Mouse (Mus musculus): ENCODE results near the gene Slc22a29.
"Not testable (repeated sequence)": the region's sequence is repeated elsewhere in the genome, so short reads cannot be mapped to it uniquely, and the experiment has no call there.

Slc22a29 gene

DNA sequence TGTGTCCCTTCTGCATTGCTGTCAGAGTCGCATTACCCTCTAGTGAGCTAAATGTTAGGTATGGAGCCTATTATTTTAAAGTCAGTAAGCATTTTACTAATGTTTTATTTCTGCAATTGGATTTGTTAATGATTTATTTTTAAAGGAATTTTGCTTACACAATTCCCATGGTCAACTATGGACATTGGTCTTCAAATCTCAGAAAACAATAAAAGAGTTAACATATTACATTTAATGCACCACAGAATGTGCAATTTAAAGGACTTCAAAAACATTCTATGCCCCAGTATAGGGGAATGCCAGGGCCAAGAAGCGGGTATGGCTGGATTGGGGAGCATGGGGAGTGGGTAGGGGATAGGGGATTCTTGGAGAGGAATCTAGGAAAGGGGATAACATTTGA lies at the start of gene Slc22a29:
Gene Slc22a29, minus strand, starts transcription at position 101 of the 400 bp plus-strand sequence.
- in situ Hi-C loops (cut with MboI, MseI): no loop called here

- in situ Hi-C loops (cut with MboI, MseI): loop anchor here in 1 of 2 experiments (5.0 kb wide), 1 partner anchor 293 kb away; no protein-coding TSS in a partner anchor
Measured at GRCm38 (mm10) chr19:8265324-8265723, 46.6 kb upstream of the Slc22a29 start.

- in situ Hi-C loops (cut with MboI, MseI): no loop called here
Measured at GRCm38 (mm10) chr19:8252705-8253037, 34.0 kb upstream of the Slc22a29 start.

GRCm38 (mm10) chr19:8251896-8252704 lies 33.4 kb upstream of the Slc22a29 start:
- in situ Hi-C loops (cut with MboI, MseI): no loop called here

DNA sequence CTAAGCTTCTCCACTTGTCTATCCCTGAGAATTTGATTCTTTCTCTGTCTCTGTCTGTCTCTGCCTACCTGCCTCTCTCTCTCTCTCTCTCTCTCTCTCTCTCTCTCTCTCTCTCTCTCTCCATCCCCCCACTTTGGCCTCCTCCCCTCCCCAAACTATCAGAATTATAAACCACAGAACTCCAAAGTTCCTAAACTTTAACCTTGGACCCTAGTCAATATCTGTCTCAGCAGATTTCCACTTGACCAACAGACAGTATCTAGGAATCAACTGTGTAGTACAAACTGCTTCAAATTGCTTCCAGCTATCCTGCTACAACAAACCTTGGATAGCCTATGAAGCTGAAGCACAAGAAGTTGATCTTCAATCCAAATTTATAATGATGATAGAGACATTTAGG lies 10.2 kb upstream of the Slc22a29 start:
- in situ Hi-C loops (cut with MboI, MseI): loop anchor here in 1 of 2 experiments (10.0 kb wide), 1 partner anchor 206 kb away; no protein-coding TSS in a partner anchor

GRCm38 (mm10) chr19:8148787-8149523 lies 69.7 kb downstream of the Slc22a29 start:
- in situ Hi-C loops (cut with MboI, MseI): no loop called here

- in situ Hi-C loops (cut with MboI, MseI): not testable (repeated sequence)
Measured at GRCm38 (mm10) chr19:8142716-8143115, 76.0 kb downstream of the Slc22a29 start.

DNA sequence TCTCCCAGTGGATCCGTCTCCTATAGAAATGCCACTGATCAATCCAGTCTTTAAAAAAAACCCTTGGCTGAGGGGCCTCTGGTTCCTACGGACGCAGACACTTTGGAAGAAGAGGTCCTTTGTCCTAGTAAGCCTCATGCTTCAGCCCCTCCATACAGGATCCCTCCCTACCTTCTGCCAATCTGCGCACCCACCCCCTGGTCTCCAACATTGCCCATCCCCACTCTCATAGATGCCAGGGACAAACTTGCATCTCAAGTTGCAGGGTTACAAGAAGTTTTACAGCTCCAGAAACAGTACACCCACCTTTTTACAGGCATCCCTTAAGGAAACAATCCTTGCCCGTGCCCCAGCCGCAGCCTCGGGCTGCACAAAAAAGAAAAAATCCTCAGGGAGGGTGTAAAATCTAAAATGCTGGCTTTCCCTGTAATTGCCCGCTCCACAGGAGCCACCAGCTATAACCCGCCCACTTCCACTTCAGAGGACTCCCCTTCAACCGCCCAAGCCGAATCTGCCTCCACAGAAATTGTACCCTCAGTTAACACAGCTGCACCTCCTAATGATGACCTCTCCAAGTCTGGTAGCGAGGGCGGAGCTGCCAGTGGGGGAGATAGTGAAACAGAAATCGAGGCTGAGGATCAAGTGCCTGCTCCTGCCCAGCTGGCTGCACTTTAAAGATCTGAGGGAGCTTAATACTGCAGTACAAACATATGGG lies 84.4 kb downstream of the Slc22a29 start:
- in situ Hi-C loops (cut with MboI, MseI): not testable (repeated sequence)

DNA sequence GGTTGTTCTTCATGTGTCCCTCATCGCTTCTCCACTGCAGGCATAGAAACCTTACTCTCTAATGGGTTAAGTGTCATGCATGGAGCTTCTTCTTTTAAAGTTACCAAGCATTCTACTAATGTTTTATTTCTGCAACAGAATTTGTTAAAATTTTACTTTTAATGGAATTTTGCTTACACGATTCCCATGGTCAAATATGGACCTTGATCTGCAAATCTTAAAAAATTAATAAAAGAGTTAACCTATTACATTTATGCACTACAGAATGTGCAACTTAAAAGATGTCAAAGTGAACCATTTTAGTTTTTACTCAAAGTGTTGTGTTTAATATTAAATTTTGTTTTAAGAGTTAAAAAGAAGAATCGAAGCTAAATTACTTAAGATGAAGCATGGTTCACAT lies 86.8 kb downstream of the Slc22a29 start, which contains the start of gene Slc22a28:
Gene Slc22a28, minus strand, starts transcription at position 102 of the 400 bp plus-strand sequence.
- in situ Hi-C loops (cut with MboI, MseI): not testable (repeated sequence)
